Mouse (Mus musculus) skeletal muscle tissue, adult 2 months (tissue): ENCODE data around the gene Dlat.

Source experiments
- DNase-seq: peaks from one replicate; pipeline ENCODE4 v3.0.0-alpha.2; 2012; ENCODE audit warnings: low read depth, low spot score

Dlat gene

DNA sequence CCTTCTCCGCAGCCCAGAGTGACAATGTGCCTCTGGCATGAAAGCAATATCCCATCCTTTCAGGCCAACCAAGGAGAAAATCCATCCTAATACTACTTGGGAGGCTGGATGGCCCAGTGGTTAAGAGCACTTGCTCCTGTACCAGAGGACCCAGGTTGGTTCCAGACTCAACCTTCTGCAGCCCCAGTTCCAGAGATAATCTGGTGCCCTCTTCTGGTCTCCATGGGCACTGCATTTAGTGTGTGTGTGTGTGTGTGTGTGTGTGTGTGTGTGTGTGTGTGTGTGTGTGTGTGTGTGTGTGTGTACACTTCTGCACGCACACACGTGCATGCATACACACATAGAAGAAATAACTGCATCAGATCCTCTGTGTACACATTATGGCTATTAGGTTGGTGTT, 66.0 kb downstream of the Dlat start:
- DNase-seq, result no peak

DNA sequence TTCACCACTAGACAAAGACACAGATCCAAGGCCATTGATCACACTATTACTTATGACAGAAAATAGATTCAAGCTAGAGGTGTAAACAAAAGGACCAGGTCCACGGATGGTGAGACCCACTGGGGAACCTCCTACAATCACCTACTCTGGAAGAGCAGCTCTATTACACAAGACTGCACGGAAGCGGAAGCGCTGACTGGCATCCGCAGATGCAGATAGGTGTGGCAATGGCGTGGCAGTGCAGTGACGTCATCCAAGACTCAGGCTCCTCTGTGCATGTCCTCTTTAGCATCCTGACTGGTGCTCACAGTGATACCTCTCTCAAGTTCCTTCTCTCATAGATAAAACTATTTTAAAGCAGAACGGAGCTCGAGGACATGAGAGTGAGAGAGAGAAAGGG, 66.6 kb downstream of the Dlat start:
- no peak for DNase-seq

DNA sequence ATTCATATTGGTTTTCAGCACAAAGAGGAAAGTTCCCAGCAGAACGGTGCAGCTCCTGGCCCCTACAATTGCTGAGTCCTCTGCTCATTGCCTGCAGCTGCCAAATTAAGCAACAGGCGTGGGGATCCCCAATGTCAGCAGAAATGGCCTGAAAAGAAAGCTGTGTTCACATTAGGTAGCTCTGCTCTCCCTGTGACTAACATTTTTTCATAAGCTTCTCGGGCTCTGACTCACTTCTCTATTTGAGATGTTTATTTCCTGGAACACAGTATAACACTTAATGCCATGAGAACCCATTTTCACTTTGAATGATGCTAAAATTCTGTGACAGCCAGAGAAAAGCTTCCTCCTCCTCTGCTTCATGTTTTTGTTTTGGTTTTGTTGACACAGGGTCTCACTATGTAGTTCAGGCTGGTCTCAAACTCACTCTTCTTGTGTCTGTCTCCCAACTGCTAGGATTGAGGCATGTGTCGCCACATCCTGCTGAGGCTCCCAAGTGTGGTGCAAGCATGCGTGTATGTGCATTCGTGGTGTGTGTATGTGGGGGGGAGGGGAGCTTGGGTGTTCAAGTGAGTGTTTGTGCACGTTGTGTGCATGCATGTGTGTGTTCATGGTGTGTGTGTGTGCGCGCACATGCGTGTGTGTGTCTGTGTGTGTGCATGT, 68.6 kb downstream of the Dlat start:
- DNase-seq, result peak; percentile 43

DNA sequence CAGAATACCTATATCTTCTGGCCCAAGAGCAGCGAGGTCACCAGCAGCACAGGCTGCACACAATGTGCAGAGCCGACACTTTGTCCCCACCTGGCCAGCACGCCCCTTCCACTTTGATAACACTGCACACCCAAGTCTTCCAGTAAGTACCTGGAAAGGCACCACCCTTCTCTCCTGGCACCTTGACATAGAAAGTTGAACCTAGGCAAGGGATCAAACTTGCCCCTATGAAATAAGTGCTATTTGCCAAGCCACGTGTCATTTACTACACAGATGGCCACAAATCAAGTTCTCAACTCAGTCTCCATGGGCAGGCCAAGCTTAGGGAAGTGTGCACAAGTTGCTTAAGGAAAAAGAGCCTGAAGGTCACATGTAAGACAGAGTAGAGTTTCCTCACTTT, 72.6 kb downstream of the Dlat start:
- DNase-seq, result no peak

DNA sequence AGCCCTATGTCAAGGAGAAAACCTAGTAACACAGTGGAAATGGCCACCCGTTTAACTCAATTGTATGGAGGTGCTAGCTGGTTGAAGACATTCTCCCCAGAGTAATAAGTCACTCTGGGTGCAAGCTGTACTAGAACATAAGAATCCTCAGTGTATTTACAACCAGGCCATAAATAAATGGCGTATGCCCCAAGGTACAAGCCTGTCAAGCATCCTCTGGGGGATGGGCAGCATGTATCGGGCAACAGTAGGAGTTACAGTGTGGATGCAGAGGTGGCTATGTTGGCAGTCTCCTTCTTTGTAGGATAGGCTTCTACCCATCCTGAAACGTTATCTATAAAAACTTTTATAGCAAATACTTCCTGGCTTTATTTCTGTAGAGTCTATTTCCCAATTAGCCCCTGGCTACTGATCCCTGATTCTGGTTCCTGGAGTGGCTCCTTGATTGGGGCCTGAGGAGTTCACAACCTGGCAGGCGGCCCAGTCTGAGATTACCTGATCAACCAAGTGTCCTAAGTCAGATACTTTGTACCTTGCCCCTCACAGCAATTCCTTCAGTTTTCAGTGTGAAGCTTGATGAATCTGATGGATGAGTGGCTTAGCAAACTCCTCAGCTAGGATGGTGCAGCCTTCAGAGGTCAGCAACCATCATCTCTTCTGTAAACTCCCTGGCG, 74.3 kb downstream of the Dlat start:
- DNase-seq, result no peak
